Mouse (Mus musculus): ENCODE data around the gene Tbccd1. TPM values are rescaled to one million over a fixed set of nuclear protein-coding genes. Genes with fewer than 3 reads are reported as not detected.

Gene Tbccd1
- polyA plus RNA-seq (2012; rRNA removed) = 14.4 and 17.1 TPM in 2 replicates

GRCm38 (mm10) chr16:22857431-22858113 lies at the start of gene Tbccd1, which contains the start of gene Dnajb11:
Gene Tbccd1, minus strand, starts transcription at chr16:22857669.
Gene Dnajb11, plus strand, starts transcription at chr16:22857845.

GRCm38 (mm10) chr16:22890683-22891510 lies 33.4 kb upstream of the Tbccd1 start, which contains the start of gene Ahsg:
Gene Ahsg, plus strand, starts transcription at chr16:22891277.

DNA sequence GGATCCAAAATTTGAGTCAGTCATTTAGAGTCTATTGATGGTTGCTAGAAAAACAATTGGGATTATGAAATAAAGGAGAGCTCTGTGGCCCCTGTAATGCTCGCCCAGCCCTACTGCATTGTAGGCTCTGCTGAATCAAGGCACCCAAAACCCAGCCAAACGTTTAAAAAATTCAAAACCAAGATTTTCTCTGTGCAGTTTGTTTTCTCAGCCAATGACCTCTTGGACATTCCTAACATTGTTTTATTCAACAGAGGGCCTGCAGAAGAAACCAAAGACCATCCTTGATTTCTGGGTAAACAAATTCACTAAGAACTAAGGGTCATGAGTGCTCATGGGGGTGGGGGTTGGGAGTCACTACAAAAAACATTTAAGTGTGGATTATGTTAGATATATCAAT lies 46.0 kb downstream of the Tbccd1 start, which contains the start of gene Crygs:
Gene Crygs (minus strand): TSS at position 101 of the 400 bp plus-strand sequence.

Other genes starting within 250 kb of the Tbccd1 start
- gene Dgkg, start 200.4 kb downstream of the Tbccd1 start, polyA plus RNA-seq (2012; rRNA removed) = 1.0 and 1.3 TPM in 2 replicates
- not detected in 2 replicates for gene Crygs, start 46.1 kb downstream of the Tbccd1 start, polyA plus RNA-seq (2012; rRNA removed)
- gene Dnajb11, start 176 bp upstream of the Tbccd1 start, polyA plus RNA-seq (2012; rRNA removed) = 32.6 and 42.5 TPM in 2 replicates
- 0.78 and 0.84 TPM in 2 replicates for gene Ahsg, start 33.6 kb upstream of the Tbccd1 start, polyA plus RNA-seq (2012; rRNA removed)
- 0.12 and 0.27 TPM in 2 replicates for gene Fetub, start 60.7 kb upstream of the Tbccd1 start, polyA plus RNA-seq (2012; rRNA removed)
- gene Hrg, start 93.4 kb upstream of the Tbccd1 start, polyA plus RNA-seq (2012; rRNA removed) = 0.58 and 0.90 TPM in 2 replicates
- not detected in 2 replicates for gene Kng2, start 171.8 kb upstream of the Tbccd1 start, polyA plus RNA-seq (2012; rRNA removed)
- not detected in 2 replicates for gene Kng1, start 200.2 kb upstream of the Tbccd1 start, polyA plus RNA-seq (2012; rRNA removed)
- 46.9 and 50.8 TPM in 2 replicates for gene Eif4a2, start 249.8 kb upstream of the Tbccd1 start, polyA plus RNA-seq (2012; rRNA removed)

All from colon, adult 2 months (tissue).